Mouse (Mus musculus) ES-Bruce4 (cell line): Measurements from ENCODE around the gene Gm21981.

Experiments
- CTCF ChIP-seq: IDR thresholded peaks from one replicate; pipeline ENCODE4 v1.8.1; 2011; ENCODE audit warnings: low read depth, low read length
- EP300 ChIP-seq: IDR thresholded peaks from 2 replicates; pipeline ENCODE4 v1.6.1; 2011; ENCODE audit warnings: low read depth, low read length; ENCODE audit not compliant: insufficient read depth
- POLR2A ChIP-seq: IDR thresholded peaks from one replicate; pipeline ENCODE4 v1.8.1; 2011; ENCODE audit warnings: low read length; ENCODE audit not compliant: insufficient read depth

- no peak for TF ChIP-seq CTCF
- no peak for TF ChIP-seq EP300
- TF ChIP-seq POLR2A = no peak
These were observed 4.8 kb upstream of the Gm21981 start for GRCm38 (mm10) chr17:47699055-47699454.
